Mouse (Mus musculus): ENCODE data around the gene Il22ra2. TPM values are rescaled to one million over a fixed set of nuclear protein-coding genes. Genes with fewer than 3 reads are reported as not detected.

The Il22ra2 gene
- total RNA-seq, 2 experiments from 2014 or later: not detected

Other genes starting within 250 kb of the Il22ra2 start
- 10 to 100 TPM; 45.7 to 55.4 TPM for gene Ifngr1, start 30.0 kb upstream of the Il22ra2 start, total RNA-seq (2021)
- not detected for gene Il20ra, start 90.6 kb downstream of the Il22ra2 start, total RNA-seq (2021)
- not detected for gene Slc35d3, start 229.5 kb downstream of the Il22ra2 start, total RNA-seq (2021)

Data from heart, postnatal 10 days (tissue).